Mouse (Mus musculus): ENCODE measurements at regions not wholly inside any gene's neighbourhood (a gene's known extent, or its start where the extent isn't known, plus 50 kb on each side); places are given as distances from the start of the nearest gene placed in this dataset.
"Not testable (repeated sequence)": the region's sequence is repeated elsewhere in the genome, so short reads cannot be mapped to it uniquely, and the experiment has no call there.

GRCm38 (mm10) chr14:87612871-87613270 lies 196.4 kb downstream of the Tdrd3 start:
- no peak for TF ChIP-seq CTCF (IDR thresholded peaks at IDR 0.05; ENCODE audit: insufficient read depth, low read length)
- TF ChIP-seq POLR2A (IDR thresholded peaks at IDR 0.05; ENCODE audit: borderline replicate concordance, extremely low read depth, low read depth, low read length), result no peak
- H3K4me3 ChIP-seq (replicated peaks; ENCODE audit: extremely low read depth, low read depth, low read length), result no peak overlapping the region
- H3K4me1 ChIP-seq (ENCODE audit: control insufficient read depth, insufficient read depth, low read length), result no peaks in the 10 kb centered on the region
- no peak for DNase-seq
- WGBS, result 86% methylated on average over 4 of the region's 4 CpGs

- no peak for DNase-seq
- TF ChIP-seq CTCF (IDR thresholded peaks at IDR 0.05; ENCODE audit: insufficient read depth, low read length) (no peak), POLR2A (IDR thresholded peaks at IDR 0.05; ENCODE audit: borderline replicate concordance, extremely low read depth, low read depth, low read length) (no peak)
- WGBS, result 69% methylated on average over 5 of the region's 5 CpGs
- no peaks in the 10 kb centered on the region for H3K4me1 ChIP-seq (ENCODE audit: control insufficient read depth, insufficient read depth, low read length)
- H3K4me3 ChIP-seq (replicated peaks; ENCODE audit: extremely low read depth, low read depth, low read length), result no peak overlapping the region
Observed at GRCm38 (mm10) chr14:87619368-87620035, 203.1 kb downstream of the Tdrd3 start.

- 67% methylated on average over 7 of the region's 7 CpGs for WGBS
Observed at GRCm38 (mm10) chr14:87631078-87631813, 214.8 kb downstream of the Tdrd3 start.

GRCm38 (mm10) chr14:87634596-87634995 lies 218.2 kb downstream of the Tdrd3 start:
- DNase-seq, result no peak
- WGBS, result 54% methylated on average over 3 of the region's 3 CpGs
- TF ChIP-seq CTCF (IDR thresholded peaks at IDR 0.05; ENCODE audit: insufficient read depth, low read length), result no peak
- no peak for TF ChIP-seq POLR2A (IDR thresholded peaks at IDR 0.05; ENCODE audit: borderline replicate concordance, extremely low read depth, low read depth, low read length)
- Histone ChIP-seq H3K4me3 (replicated peaks; ENCODE audit: extremely low read depth, low read depth, low read length) (no peak overlapping the region), H3K4me1 (ENCODE audit: control insufficient read depth, insufficient read depth, low read length) (no peaks in the 10 kb centered on the region)

More at GRCm38 (mm10) chr14:87631078-87631813, 214.8 kb downstream of the Tdrd3 start:
- no peak for DNase-seq
- no peak overlapping the region for H3K4me3 ChIP-seq (replicated peaks; ENCODE audit: extremely low read depth, low read depth, low read length)
- no peaks in the 10 kb centered on the region for H3K4me1 ChIP-seq (ENCODE audit: control insufficient read depth, insufficient read depth, low read length)
- TF ChIP-seq POLR2A (IDR thresholded peaks at IDR 0.05; ENCODE audit: borderline replicate concordance, extremely low read depth, low read depth, low read length) (no peak), CTCF (IDR thresholded peaks at IDR 0.05; ENCODE audit: insufficient read depth, low read length) (no peak)

GRCm38 (mm10) chr14:87637131-87637530 lies 220.7 kb downstream of the Tdrd3 start:
- DNase-seq, result no peak
- no peak for TF ChIP-seq CTCF (IDR thresholded peaks at IDR 0.05; ENCODE audit: insufficient read depth, low read length)
- Histone ChIP-seq H3K4me3 (replicated peaks; ENCODE audit: extremely low read depth, low read depth, low read length) (no peak overlapping the region), H3K4me1 (ENCODE audit: control insufficient read depth, insufficient read depth, low read length) (no peaks in the 10 kb centered on the region)
- WGBS, result 73% methylated on average over 2 of the region's 2 CpGs

- TF ChIP-seq POLR2A (IDR thresholded peaks at IDR 0.05; ENCODE audit: borderline replicate concordance, extremely low read depth, low read depth, low read length) (no peak), CTCF (IDR thresholded peaks at IDR 0.05; ENCODE audit: insufficient read depth, low read length) (no peak)
- no peak overlapping the region for H3K4me3 ChIP-seq (replicated peaks; ENCODE audit: extremely low read depth, low read depth, low read length)
- 82% methylated on average over 2 of the region's 2 CpGs for WGBS
- no peak for DNase-seq
- H3K4me1 ChIP-seq (ENCODE audit: control insufficient read depth, insufficient read depth, low read length), result no peaks in the 10 kb centered on the region
Observed at GRCm38 (mm10) chr14:87667910-87668309, 251.5 kb downstream of the Tdrd3 start.

GRCm38 (mm10) chr14:87669496-87669895 lies 253.1 kb downstream of the Tdrd3 start:
- no peaks in the 10 kb centered on the region for H3K4me1 ChIP-seq (ENCODE audit: control insufficient read depth, insufficient read depth, low read length)
- no peak for DNase-seq
- no peak for TF ChIP-seq POLR2A (IDR thresholded peaks at IDR 0.05; ENCODE audit: borderline replicate concordance, extremely low read depth, low read depth, low read length)
- no peak for TF ChIP-seq CTCF (IDR thresholded peaks at IDR 0.05; ENCODE audit: insufficient read depth, low read length)
- 88% methylated on average over 2 of the region's 2 CpGs for WGBS
- H3K4me3 ChIP-seq (replicated peaks; ENCODE audit: extremely low read depth, low read depth, low read length), result no peak overlapping the region

- Histone ChIP-seq H3K4me1 (ENCODE audit: control insufficient read depth, insufficient read depth, low read length) (no peaks in the 10 kb centered on the region), H3K4me3 (replicated peaks; ENCODE audit: extremely low read depth, low read depth, low read length) (no peak overlapping the region)
- DNase-seq, result no peak
- WGBS, result 56% methylated on average over 3 of the region's 3 CpGs
- TF ChIP-seq POLR2A (IDR thresholded peaks at IDR 0.05; ENCODE audit: borderline replicate concordance, extremely low read depth, low read depth, low read length) (no peak), CTCF (IDR thresholded peaks at IDR 0.05; ENCODE audit: insufficient read depth, low read length) (no peak)
Observed at GRCm38 (mm10) chr14:87680788-87681187, 264.3 kb downstream of the Tdrd3 start.

- WGBS, result 88% methylated on average over 4 of the region's 4 CpGs
- H3K4me1 ChIP-seq (ENCODE audit: control insufficient read depth, insufficient read depth, low read length); H3K4me3 ChIP-seq (replicated peaks; ENCODE audit: extremely low read depth, low read depth, low read length); DNase-seq: not testable (repeated sequence)
Observed at GRCm38 (mm10) chr14:87683091-87683806, 266.8 kb downstream of the Tdrd3 start.

Measured in lung, adult 2 months (tissue).